Mouse (Mus musculus) ES-E14 (cell line): ENCODE data around the gene Cd5. TPM values are rescaled to one million over a fixed set of nuclear protein-coding genes. Genes with fewer than 3 reads are reported as not detected.

Source experiments
- DNase-seq: peaks from one replicate; pipeline ENCODE4 v3.0.0-alpha.2; 2013; ENCODE audit warnings: low read depth, low spot score
- H3K27ac ChIP-seq: 2 replicates; pipeline ENCODE4 v1.5.1; 2012; ENCODE audit warnings: low read depth, mild to moderate bottlenecking, low read length, moderate library complexity, mixed read lengths; ENCODE audit not compliant: poor library complexity, insufficient read depth, severe bottlenecking
- H3K36me3 ChIP-seq: 2 replicates; pipeline ENCODE4 v1.6.1; 2012; ENCODE audit warnings: mild to moderate bottlenecking, low read length, moderate library complexity, mixed read lengths; ENCODE audit not compliant: control insufficient read depth, poor library complexity, insufficient read depth, severe bottlenecking
- H3K4me1 ChIP-seq, 2 experiments: fragments of 150-350 bp in 1 of 2; sonication (generic) in 1 of 2; 2 replicates each; pipeline ENCODE4 v1.6.1; 2012; ENCODE audit warnings: low read length in 2 of 2, mild to moderate bottlenecking in 1 of 2, mixed read lengths in 1 of 2; ENCODE audit not compliant: control insufficient read depth in 2 of 2, insufficient read depth in 2 of 2, poor library complexity in 1 of 2
- H3K4me3 ChIP-seq, 2 experiments: fragments of 150-350 bp in 1 of 2; sonication (generic) in 1 of 2; 2 replicates each; pipeline ENCODE4 v1.5.1; 2012; ENCODE audit warnings: low read length in 2 of 2, low read depth in 1 of 2, mild to moderate bottlenecking in 1 of 2, mixed read lengths in 1 of 2; ENCODE audit not compliant: insufficient read depth in 1 of 2, poor library complexity in 1 of 2, severe bottlenecking in 1 of 2
- H3K9ac ChIP-seq: 2 replicates; pipeline ENCODE4 v1.6.1; 2012; ENCODE audit warnings: low read depth, mild to moderate bottlenecking, low read length, mixed read lengths; ENCODE audit not compliant: poor library complexity, insufficient read depth, severe bottlenecking
- H3K9me3 ChIP-seq: fragments of 150-350 bp; sonication (generic); 2 replicates; pipeline ENCODE4 v1.6.1; 2012; ENCODE audit warnings: low read depth, mild to moderate bottlenecking, low read length; ENCODE audit not compliant: control insufficient read depth, insufficient read depth
- CHD2 ChIP-seq: IDR thresholded peaks from 2 replicates; pipeline ENCODE4 v1.6.1; 2014; ENCODE audit warnings: mild to moderate bottlenecking, low read depth, low read length, inconsistent platforms
- HCFC1 ChIP-seq: IDR thresholded peaks from 2 replicates; pipeline ENCODE4 v1.6.1; 2012; ENCODE audit warnings: low read length, inconsistent platforms, borderline replicate concordance; ENCODE audit not compliant: insufficient read depth
- MAFK ChIP-seq: IDR thresholded peaks from 2 replicates; pipeline ENCODE4 v1.6.1; 2014; ENCODE audit warnings: mild to moderate bottlenecking, low read depth, low read length, inconsistent platforms; ENCODE audit not compliant: insufficient read depth
- ZC3H11A ChIP-seq: IDR thresholded peaks from 2 replicates; pipeline ENCODE4 v1.6.1; 2012; ENCODE audit warnings: low read depth, mild to moderate bottlenecking, inconsistent platforms, low read length, borderline replicate concordance
- ZNF384 ChIP-seq: IDR thresholded peaks from 2 replicates; pipeline ENCODE4 v1.6.1; 2012; ENCODE audit warnings: low read depth, low read length, inconsistent platforms
- in situ Hi-C, 2 experiments: fragments of 600-800 bp; cut with MboI; formaldehyde crosslinking; loops; one replicate each; pipeline ENCODE4 v1.15.1; 2025; ENCODE audit warnings: low sequenced_read_pairs in 2 of 2, inconsistent platforms in 1 of 2; ENCODE audit not compliant: unreplicated experiment in 2 of 2
- total RNA-seq: library from RNA; depleted of rRNA; stranded (reverse); fragments of 300-350 nt; gene quantifications from 2 replicates; pipeline ENCODE4 v1.2.3, GENCODE M21; 2012

Gene Cd5
- total RNA-seq, 1 experiment = not detected

DNA sequence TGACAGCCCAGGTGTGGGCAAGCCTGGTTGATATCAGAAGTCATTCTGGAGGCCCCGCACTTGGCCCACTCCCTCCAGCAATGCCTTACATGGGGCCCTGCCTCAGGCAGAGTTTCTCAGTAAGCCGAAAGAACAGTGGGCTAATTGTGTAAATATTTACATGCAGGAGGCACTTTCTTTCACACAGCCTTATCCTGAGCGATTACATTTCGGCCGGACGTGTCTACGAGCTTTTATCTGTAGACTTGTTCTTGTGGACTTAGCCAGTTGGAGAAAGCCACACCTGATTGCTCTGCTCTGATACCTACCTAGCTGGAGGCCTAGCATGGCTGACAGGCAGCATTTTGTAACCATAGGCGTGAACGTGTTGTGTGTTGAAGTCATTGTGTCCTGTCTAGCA lies 39.0 kb downstream of the Cd5 start:
- Histone ChIP-seq H3K4me3 (no peak overlapping the region), H3K36me3 (no peaks in the 10 kb centered on the region), H3K9ac (no peak overlapping the region), H3K4me1 (peaks cover 0 to 11% of the 10 kb centered on the region in 2 experiments; a peak in 2 of 4 replicates), H3K9me3 (no peaks in the 10 kb centered on the region), H3K27ac (no peak overlapping the region)
- TF ChIP-seq HCFC1 = no peak
- no peak for TF ChIP-seq ZNF384
- TF ChIP-seq MAFK = no peak
- no peak for TF ChIP-seq ZC3H11A
- TF ChIP-seq CHD2 = no peak
- in situ Hi-C loops = loop anchor here in 1 of 2 experiments (25.0 kb wide), 1 partner anchor 262 kb away; the partner anchor contains the start of gene Ms4a10
- no peak for DNase-seq

DNA sequence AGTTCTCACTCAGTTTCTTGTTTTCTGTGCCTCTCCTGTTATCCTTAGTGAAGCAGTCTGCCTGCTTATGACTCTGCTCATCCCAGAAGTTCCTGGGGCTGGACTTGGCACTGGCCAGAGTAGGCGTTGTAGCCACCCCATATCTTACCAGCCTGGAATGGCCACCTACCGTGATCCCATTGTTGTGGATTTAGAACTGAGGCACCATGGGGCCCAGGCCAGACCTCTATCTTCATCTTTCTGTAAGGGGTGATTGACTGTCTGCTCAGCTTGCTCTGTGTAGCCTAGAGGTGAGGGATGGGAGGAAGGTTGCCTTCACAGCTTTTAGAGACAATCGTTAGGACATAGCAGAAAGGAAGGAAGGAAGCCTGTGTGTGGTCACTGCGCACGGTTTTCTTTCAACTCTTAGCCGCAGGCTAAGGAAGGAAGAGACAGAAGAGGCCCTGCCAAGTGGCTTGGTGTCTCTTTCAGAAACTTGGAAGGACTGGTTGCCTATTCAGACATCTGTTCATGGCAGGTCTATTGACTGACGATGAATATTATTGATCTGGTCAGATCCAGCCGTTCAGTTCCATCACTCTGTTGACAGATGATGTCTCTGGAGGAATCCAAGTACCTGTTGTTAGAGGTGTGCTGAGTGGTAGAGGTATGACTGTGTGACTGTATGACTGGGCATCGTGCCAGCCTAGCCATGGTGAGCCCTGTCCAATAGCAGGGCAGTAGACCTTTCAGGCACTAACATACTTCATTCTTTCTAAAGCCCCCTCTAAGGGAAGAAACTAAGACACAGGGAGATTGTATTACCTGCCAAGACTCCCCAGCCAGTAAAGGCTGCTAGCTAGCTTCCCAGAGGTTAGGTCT lies 40.4 kb downstream of the Cd5 start:
- in situ Hi-C loops = no loop called here
- Histone ChIP-seq H3K9me3 (no peaks in the 10 kb centered on the region), H3K4me3 (no peak overlapping the region), H3K36me3 (no peaks in the 10 kb centered on the region), H3K4me1 (peaks cover 0 to 11% of the 10 kb centered on the region in 2 experiments; a peak in 2 of 4 replicates), H3K9ac (no peak overlapping the region), H3K27ac (no peak overlapping the region)
- no peak for DNase-seq
- TF ChIP-seq HCFC1 = no peak
- TF ChIP-seq ZC3H11A = no peak
- TF ChIP-seq MAFK = no peak
- no peak for TF ChIP-seq ZNF384
- TF ChIP-seq CHD2 = no peak

DNA sequence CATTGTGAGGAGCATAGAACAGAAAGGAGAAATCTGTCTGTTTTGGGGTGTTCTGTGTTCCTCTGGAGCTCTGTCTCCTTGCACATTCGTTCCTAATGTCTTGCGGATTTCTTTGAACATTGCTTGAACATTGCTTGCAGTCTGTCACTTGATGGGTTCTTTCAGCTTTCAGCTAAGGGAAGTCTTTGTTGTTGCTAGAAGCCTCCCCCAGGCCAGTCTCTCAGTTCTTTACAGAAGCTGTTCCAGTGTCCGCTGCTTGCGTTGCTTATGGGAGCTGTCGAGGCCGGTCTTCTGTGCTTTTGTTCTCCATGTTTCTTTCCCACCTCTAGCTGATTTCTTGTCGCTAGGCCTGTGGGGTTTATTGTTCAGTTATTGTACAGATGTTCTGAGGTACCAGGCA lies 43.0 kb downstream of the Cd5 start:
- H3K4me1 ChIP-seq = peaks cover 0 to 8% of the 10 kb centered on the region in 2 experiments; a peak in 2 of 4 replicates
- no peak for TF ChIP-seq HCFC1
- no peak for TF ChIP-seq ZNF384
- no peak overlapping the region for H3K9ac ChIP-seq
- no peaks in the 10 kb centered on the region for H3K9me3 ChIP-seq
- in situ Hi-C loops = no loop called here
- no peaks in the 10 kb centered on the region for H3K36me3 ChIP-seq
- DNase-seq = no peak
- no peak overlapping the region for H3K27ac ChIP-seq
- no peak overlapping the region for H3K4me3 ChIP-seq

DNA sequence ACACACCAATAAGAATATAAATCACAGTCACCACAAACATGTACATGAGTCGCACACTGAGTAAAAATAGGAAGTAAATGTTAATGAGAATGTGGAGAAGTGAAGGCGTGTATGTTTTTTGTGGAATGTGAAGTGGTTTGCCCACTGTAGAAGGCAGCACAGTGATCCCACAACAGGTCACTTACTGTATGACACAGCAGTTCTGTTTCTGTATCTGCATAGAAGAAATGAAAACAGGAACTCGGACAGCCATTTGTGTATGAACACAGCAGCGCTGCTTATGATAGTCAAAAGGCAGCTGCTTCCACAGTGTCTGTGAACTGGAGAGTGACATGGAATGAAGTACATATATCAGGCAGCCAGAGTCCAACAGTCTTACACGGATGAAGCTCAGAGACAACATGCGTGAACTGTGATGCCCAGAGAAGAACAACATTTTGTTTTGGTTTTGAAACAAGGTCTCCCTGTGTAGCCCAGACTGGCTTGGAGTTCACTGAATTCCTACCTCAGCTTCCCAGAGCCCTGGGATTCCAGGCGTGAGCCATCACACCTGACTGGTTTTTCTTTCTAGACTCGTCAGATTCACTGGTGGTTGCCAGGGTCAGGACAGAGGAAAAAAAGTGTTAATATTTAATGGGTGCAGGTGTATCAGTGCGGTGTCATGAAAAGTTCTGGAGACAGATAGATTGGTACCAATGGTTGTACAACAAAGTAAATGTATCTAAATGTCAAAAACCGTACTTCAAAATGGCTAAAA lies 44.7 kb downstream of the Cd5 start:
- H3K9ac ChIP-seq = no peak overlapping the region
- no peak overlapping the region for H3K4me3 ChIP-seq
- no peaks in the 10 kb centered on the region for H3K9me3 ChIP-seq
- H3K27ac ChIP-seq = no peak overlapping the region
- H3K4me1 ChIP-seq = peaks cover 0 to 10% of the 10 kb centered on the region in 2 experiments; a peak in 3 of 4 replicates
- no peaks in the 10 kb centered on the region for H3K36me3 ChIP-seq
- in situ Hi-C loops = no loop called here
- TF ChIP-seq MAFK (no peak), ZC3H11A (no peak), HCFC1 (no peak), CHD2 (no peak), ZNF384 (no peak)
- DNase-seq = no peak
